Mouse (Mus musculus) heart, postnatal 0 days (tissue): ENCODE measurements around the gene 1110004F10Rik.

Source experiments
- CTCF ChIP-seq: IDR thresholded peaks from 2 replicates; pipeline ENCODE4 v1.5.1; 2016; ENCODE audit warnings: antibody characterized with exemption, control low read depth, low read depth
- EP300 ChIP-seq: IDR thresholded peaks from 2 replicates; pipeline ENCODE4 v1.6.1; 2016; ENCODE audit warnings: antibody characterized with exemption, low read depth

DNA sequence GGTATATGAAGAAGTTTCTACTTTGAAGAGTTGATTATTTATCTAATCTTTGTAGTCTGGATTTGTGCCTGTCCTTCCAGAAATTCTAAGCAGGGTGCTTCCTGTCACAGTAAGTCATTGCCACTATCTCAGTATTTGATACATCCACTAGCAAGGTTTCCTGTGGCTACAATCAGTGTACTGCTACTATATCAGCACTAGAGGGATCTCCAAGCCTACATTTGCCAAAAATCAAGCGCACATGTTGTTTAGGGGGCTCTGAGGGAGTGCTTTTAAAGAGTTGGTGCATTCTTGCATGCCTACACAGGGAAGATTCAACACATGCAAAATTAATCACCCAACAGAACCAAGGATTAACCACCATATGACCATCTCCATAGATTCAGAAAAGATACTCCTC, 21.5 kb downstream of the 1110004F10Rik start:
- peak; percentile 55 for TF ChIP-seq CTCF
- TF ChIP-seq EP300: no peak
